Mouse (Mus musculus): ENCODE results near the gene Aqp5. TPM values are rescaled to one million over a fixed set of nuclear protein-coding genes. Genes with fewer than 3 reads are reported as not detected.

Gene Aqp5
- 0.16 and 0.27 TPM in 2 replicates for polyA plus RNA-seq (2014; fragmentation: Nextera tagmentation; extraction: Ambion mirVana)

GRCm38 (mm10) chr15:99590429-99591084 is at the start of gene Aqp5:
TSS of gene Aqp5 (plus strand) at chr15:99590782.
- H3K4me2 ChIP-seq (replicated peaks; ENCODE audit: low read depth, low read length), result peak within 1 kb of the TSS; percentile 67
- no peaks in the 10 kb centered on the region for H3K9me3 ChIP-seq (ENCODE audit: control insufficient read depth, low read length)
- ATAC-seq (ENCODE audit: low FRiP score, low TSS enrichment), result peak; percentile 63; the same call in 1 of the 2 replicates
- H3K4me1 ChIP-seq (ENCODE audit: control insufficient read depth, insufficient read depth, low read length), result 0 out of 2 replicates have a peak, but pooled peaks cover 5% of the 10 kb centered on the region
- H3K9ac ChIP-seq (ENCODE audit: low read depth, low read length), result peak within 1 kb of the TSS; percentile 20; the same call in 1 of the 2 replicates
- no peak within 1 kb of the TSS for H3K27ac ChIP-seq (ENCODE audit: low read depth, low read length)
- WGBS, result 2% methylated on average over 44 of the region's 83 CpGs
- H3K36me3 ChIP-seq (ENCODE audit: control insufficient read depth, insufficient read depth, low read length), result no peaks in the 10 kb centered on the region
- peaks cover 96% of the 10 kb centered on the region for H3K27me3 ChIP-seq (ENCODE audit: control insufficient read depth, insufficient read depth, low read length)
- H3K4me3 ChIP-seq (ENCODE audit: low read length), result peak within 1 kb of the TSS; percentile 40

GRCm38 (mm10) chr15:99544047-99544446 is 46.5 kb upstream of the Aqp5 start:
- no peaks in the 10 kb centered on the region for H3K36me3 ChIP-seq (ENCODE audit: control insufficient read depth, insufficient read depth, low read length)
- H3K4me2 ChIP-seq (replicated peaks; ENCODE audit: low read depth, low read length), result no peak overlapping the region
- H3K9me3 ChIP-seq (ENCODE audit: control insufficient read depth, low read length), result no peaks in the 10 kb centered on the region
- H3K27ac ChIP-seq (ENCODE audit: low read depth, low read length), result no peak overlapping the region
- H3K9ac ChIP-seq (ENCODE audit: low read depth, low read length), result no peak overlapping the region
- H3K4me3 ChIP-seq (ENCODE audit: low read length), result no peak overlapping the region
- no peaks in the 10 kb centered on the region for H3K27me3 ChIP-seq (ENCODE audit: control insufficient read depth, insufficient read depth, low read length)
- no peak for ATAC-seq (ENCODE audit: low FRiP score, low TSS enrichment)
- 30% methylated on average over 7 of the region's 7 CpGs for WGBS
- no peaks in the 10 kb centered on the region for H3K4me1 ChIP-seq (ENCODE audit: control insufficient read depth, insufficient read depth, low read length)

DNA sequence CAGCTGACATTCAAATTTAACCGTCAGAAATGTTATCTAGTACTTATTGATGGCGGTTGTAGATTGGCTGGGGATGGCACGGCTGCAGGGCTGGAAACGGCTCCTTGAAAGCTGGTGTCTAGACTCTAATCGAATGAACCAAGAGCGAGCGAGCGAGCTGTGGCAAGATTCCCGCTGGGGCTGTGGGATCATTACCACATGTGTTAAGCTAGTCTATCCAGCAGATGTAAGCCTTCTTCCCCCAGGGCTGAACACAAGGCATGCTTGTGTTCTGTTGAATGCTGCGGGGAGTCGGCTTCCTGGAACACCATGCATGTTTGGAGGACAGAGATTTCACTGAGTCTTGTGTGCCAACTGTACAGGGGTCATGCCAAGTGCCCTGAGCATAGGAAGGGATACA is 44.0 kb upstream of the Aqp5 start:
- 84% methylated on average over 11 of the region's 11 CpGs for WGBS
- Histone ChIP-seq H3K4me2 (replicated peaks; ENCODE audit: low read depth, low read length) (no peak overlapping the region), H3K9me3 (ENCODE audit: control insufficient read depth, low read length) (no peaks in the 10 kb centered on the region), H3K9ac (ENCODE audit: low read depth, low read length) (no peak overlapping the region), H3K4me1 (ENCODE audit: control insufficient read depth, insufficient read depth, low read length) (no peaks in the 10 kb centered on the region), H3K4me3 (ENCODE audit: low read length) (no peak overlapping the region), H3K36me3 (ENCODE audit: control insufficient read depth, insufficient read depth, low read length) (no peaks in the 10 kb centered on the region), H3K27ac (ENCODE audit: low read depth, low read length) (no peak overlapping the region), H3K27me3 (ENCODE audit: control insufficient read depth, insufficient read depth, low read length) (no peaks in the 10 kb centered on the region)
- ATAC-seq (ENCODE audit: low FRiP score, low TSS enrichment), result no peak

GRCm38 (mm10) chr15:99547732-99548131 is 42.9 kb upstream of the Aqp5 start:
- H3K27me3 ChIP-seq (ENCODE audit: control insufficient read depth, insufficient read depth, low read length), result no peaks in the 10 kb centered on the region
- no peak overlapping the region for H3K4me3 ChIP-seq (ENCODE audit: low read length)
- WGBS, result 66% methylated on average over 6 of the region's 6 CpGs
- H3K36me3 ChIP-seq (ENCODE audit: control insufficient read depth, insufficient read depth, low read length), result no peaks in the 10 kb centered on the region
- no peak overlapping the region for H3K9ac ChIP-seq (ENCODE audit: low read depth, low read length)
- no peak for ATAC-seq (ENCODE audit: low FRiP score, low TSS enrichment)
- H3K4me2 ChIP-seq (replicated peaks; ENCODE audit: low read depth, low read length), result no peak overlapping the region
- no peak overlapping the region for H3K27ac ChIP-seq (ENCODE audit: low read depth, low read length)
- H3K4me1 ChIP-seq (ENCODE audit: control insufficient read depth, insufficient read depth, low read length), result no peaks in the 10 kb centered on the region
- H3K9me3 ChIP-seq (ENCODE audit: control insufficient read depth, low read length), result no peaks in the 10 kb centered on the region

DNA sequence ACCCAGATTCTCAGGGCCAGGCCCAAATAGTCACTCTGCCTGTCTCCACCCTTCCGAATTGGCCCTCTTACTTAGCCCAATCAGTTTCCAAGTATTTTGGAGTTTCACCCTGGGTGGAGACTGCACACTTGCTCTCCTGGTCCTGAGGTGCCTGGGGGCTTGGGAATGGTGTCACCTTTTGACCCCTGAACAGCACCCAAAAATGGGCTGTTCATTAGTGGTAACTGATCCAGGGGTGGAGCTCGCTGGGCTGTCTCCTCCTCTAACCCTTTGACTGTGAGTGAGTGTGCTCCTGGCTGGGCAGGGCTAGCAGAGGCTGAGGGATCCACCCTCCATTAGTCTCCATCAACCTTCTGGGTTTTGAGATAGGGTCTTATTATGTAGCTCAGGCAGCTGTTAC is 40.7 kb upstream of the Aqp5 start:
- H3K4me2 ChIP-seq (replicated peaks; ENCODE audit: low read depth, low read length), result no peak overlapping the region
- no peak overlapping the region for H3K27ac ChIP-seq (ENCODE audit: low read depth, low read length)
- H3K27me3 ChIP-seq (ENCODE audit: control insufficient read depth, insufficient read depth, low read length), result no peaks in the 10 kb centered on the region
- no peak for ATAC-seq (ENCODE audit: low FRiP score, low TSS enrichment)
- H3K4me1 ChIP-seq (ENCODE audit: control insufficient read depth, insufficient read depth, low read length), result no peaks in the 10 kb centered on the region
- no peak overlapping the region for H3K9ac ChIP-seq (ENCODE audit: low read depth, low read length)
- H3K36me3 ChIP-seq (ENCODE audit: control insufficient read depth, insufficient read depth, low read length), result no peaks in the 10 kb centered on the region
- H3K9me3 ChIP-seq (ENCODE audit: control insufficient read depth, low read length), result no peaks in the 10 kb centered on the region
- WGBS, result 41% methylated on average over 2 of the region's 2 CpGs
- H3K4me3 ChIP-seq (ENCODE audit: low read length), result no peak overlapping the region

DNA sequence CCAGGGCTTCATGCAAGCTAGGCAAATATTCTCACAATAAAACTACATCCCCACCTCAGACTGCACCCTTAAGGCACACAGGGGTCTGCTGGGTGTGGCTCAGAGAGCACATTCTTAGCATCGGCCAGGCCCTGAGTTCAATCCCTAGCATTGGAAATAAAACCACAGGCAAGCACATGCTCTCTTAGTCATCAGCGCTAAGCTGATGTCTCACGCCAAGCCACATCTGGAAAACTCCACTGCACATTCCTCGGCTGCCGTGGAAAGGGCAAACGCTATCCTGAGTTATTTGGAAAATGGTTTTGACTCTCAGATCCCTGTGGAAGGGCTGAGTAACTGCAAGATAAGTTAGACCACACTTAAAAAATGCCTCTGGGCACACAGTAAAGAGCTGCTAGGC is 36.8 kb upstream of the Aqp5 start:
- Histone ChIP-seq H3K9ac (ENCODE audit: low read depth, low read length) (no peak overlapping the region), H3K9me3 (ENCODE audit: control insufficient read depth, low read length) (no peaks in the 10 kb centered on the region), H3K36me3 (ENCODE audit: control insufficient read depth, insufficient read depth, low read length) (no peaks in the 10 kb centered on the region), H3K27me3 (ENCODE audit: control insufficient read depth, insufficient read depth, low read length) (no peaks in the 10 kb centered on the region), H3K27ac (ENCODE audit: low read depth, low read length) (no peak overlapping the region), H3K4me1 (ENCODE audit: control insufficient read depth, insufficient read depth, low read length) (no peaks in the 10 kb centered on the region), H3K4me3 (ENCODE audit: low read length) (no peak overlapping the region), H3K4me2 (replicated peaks; ENCODE audit: low read depth, low read length) (no peak overlapping the region)
- WGBS, result 74% methylated on average over 6 of the region's 6 CpGs
- ATAC-seq (ENCODE audit: low FRiP score, low TSS enrichment), result no peak

- 88% methylated on average over 1 of the region's 1 CpGs for WGBS
- H3K9ac ChIP-seq (ENCODE audit: low read depth, low read length), result no peak overlapping the region
- no peaks in the 10 kb centered on the region for H3K9me3 ChIP-seq (ENCODE audit: control insufficient read depth, low read length)
- H3K27me3 ChIP-seq (ENCODE audit: control insufficient read depth, insufficient read depth, low read length), result no peaks in the 10 kb centered on the region
- H3K36me3 ChIP-seq (ENCODE audit: control insufficient read depth, insufficient read depth, low read length), result no peaks in the 10 kb centered on the region
- H3K4me2 ChIP-seq (replicated peaks; ENCODE audit: low read depth, low read length), result no peak overlapping the region
- ATAC-seq (ENCODE audit: low FRiP score, low TSS enrichment), result no peak
- H3K4me3 ChIP-seq (ENCODE audit: low read length), result no peak overlapping the region
- no peak overlapping the region for H3K27ac ChIP-seq (ENCODE audit: low read depth, low read length)
- H3K4me1 ChIP-seq (ENCODE audit: control insufficient read depth, insufficient read depth, low read length), result no peaks in the 10 kb centered on the region
These were observed 31.6 kb upstream of the Aqp5 start for GRCm38 (mm10) chr15:99558947-99559346.

DNA sequence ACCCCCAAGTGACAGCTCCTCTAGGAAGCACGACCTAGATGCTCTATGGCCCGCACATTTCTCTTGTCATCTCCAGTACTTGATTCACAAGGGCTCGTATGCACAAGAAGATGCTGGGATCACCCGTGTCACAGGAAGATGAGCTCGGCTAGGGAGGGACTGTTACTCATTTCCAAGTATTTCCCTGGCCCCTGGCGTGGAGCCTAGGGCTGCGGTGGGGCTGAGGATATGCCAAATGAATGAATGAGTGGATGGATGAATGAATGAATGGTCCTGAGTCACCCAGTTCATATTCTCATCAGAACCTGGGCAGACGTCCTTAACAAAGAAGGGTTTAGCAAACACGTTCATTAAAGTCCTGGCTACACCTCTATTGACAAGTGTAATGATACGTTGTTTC is 30.3 kb upstream of the Aqp5 start:
- Histone ChIP-seq H3K4me2 (replicated peaks; ENCODE audit: low read depth, low read length) (no peak overlapping the region), H3K4me1 (ENCODE audit: control insufficient read depth, insufficient read depth, low read length) (no peaks in the 10 kb centered on the region), H3K9me3 (ENCODE audit: control insufficient read depth, low read length) (no peaks in the 10 kb centered on the region), H3K36me3 (ENCODE audit: control insufficient read depth, insufficient read depth, low read length) (no peaks in the 10 kb centered on the region), H3K27ac (ENCODE audit: low read depth, low read length) (no peak overlapping the region), H3K27me3 (ENCODE audit: control insufficient read depth, insufficient read depth, low read length) (no peaks in the 10 kb centered on the region), H3K9ac (ENCODE audit: low read depth, low read length) (no peak overlapping the region), H3K4me3 (ENCODE audit: low read length) (no peak overlapping the region)
- WGBS, result 80% methylated on average over 10 of the region's 10 CpGs
- ATAC-seq (ENCODE audit: low FRiP score, low TSS enrichment), result no peak

- Histone ChIP-seq H3K9ac (ENCODE audit: low read depth, low read length) (no peak overlapping the region), H3K9me3 (ENCODE audit: control insufficient read depth, low read length) (no peaks in the 10 kb centered on the region), H3K27ac (ENCODE audit: low read depth, low read length) (no peak overlapping the region), H3K36me3 (ENCODE audit: control insufficient read depth, insufficient read depth, low read length) (no peaks in the 10 kb centered on the region), H3K4me2 (replicated peaks; ENCODE audit: low read depth, low read length) (no peak overlapping the region), H3K4me3 (ENCODE audit: low read length) (no peak overlapping the region), H3K27me3 (ENCODE audit: control insufficient read depth, insufficient read depth, low read length) (no peaks in the 10 kb centered on the region), H3K4me1 (ENCODE audit: control insufficient read depth, insufficient read depth, low read length) (no peaks in the 10 kb centered on the region)
- 81% methylated on average over 4 of the region's 4 CpGs for WGBS
- ATAC-seq (ENCODE audit: low FRiP score, low TSS enrichment), result no peak
These were observed 23.2 kb upstream of the Aqp5 start for GRCm38 (mm10) chr15:99567371-99567770.
